ENCODE assay signal across 29 mouse cellular contexts in the genomic region with DNA sequence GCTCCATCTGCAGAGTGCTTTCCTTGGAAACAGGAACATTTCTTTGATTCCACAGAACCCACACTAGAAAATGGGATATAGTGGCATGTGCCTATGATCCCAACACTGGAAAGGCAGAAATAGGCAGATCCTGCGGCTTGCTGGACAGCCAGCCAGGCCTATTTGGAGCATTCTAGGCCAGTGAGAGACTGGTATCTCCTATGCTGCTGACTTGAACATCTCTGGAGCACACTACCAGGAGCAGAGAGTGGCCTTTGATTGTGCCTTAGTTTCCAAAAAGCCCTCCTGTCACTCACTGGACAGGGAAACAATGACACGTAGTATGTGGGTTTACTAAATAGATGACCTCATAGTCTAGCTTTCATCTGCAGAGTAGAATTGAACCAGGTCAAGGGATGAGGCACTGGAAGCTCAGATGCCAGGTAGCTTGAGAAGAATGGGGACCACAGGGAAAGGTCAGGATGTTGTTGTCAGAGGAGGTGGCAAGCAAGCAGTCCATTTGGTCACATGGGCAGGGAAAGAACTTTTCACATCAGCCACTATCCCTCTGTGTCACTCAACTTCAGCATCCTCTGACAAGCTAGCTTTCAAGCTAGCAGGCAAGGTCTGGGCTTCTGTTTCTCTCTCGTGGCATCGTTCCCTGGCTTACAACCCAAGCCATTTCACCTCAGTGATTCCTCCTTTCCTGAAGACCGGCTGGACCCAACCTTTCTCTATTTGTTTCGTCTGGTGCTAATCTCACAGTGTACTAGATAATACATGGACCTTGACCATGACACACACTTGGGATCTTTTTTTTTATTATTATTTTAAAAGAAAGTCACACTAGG. TPM values are rescaled to one million over a fixed set of nuclear protein-coding genes. Genes with fewer than 3 reads are reported as not detected.
DNase-seq lines count a peak whose midpoint lies in the region; ATAC-seq and TF ChIP-seq lines count a peak whose summit lies in the region.
"Had no signal": no experiment of that assay in that cellular context is flagged by ENCODE, and none has a peak within 500 bp of the region (broad histone marks: within the 10 kb centered on the region; RNA-seq: fewer than 3 reads in every experiment).

No protein-coding gene starts in this region.

- H3K36me3 ChIP-seq in intestine, postnatal 0 days (ENCODE audit: control insufficient read depth, insufficient read depth), result no peaks in the 10 kb centered on the region
- no peaks in the 10 kb centered on the region for H3K36me3 ChIP-seq in liver, embryonic 12.5 days
- H3K36me3 ChIP-seq: G1E; heart, embryonic 10.5 days; heart, embryonic 15.5 days; hindbrain, embryonic 12.5 days; limb, embryonic 10.5 days; limb, embryonic 15.5 days; midbrain, embryonic 10.5 days; neural tube, embryonic 13.5 days had no signal

- peak overlapping the region; percentile 77 for H3K27ac ChIP-seq in cerebellum, adult 2 months (ENCODE audit: insufficient read depth, low read length)
- H3K27ac ChIP-seq in intestine, postnatal 0 days (ENCODE audit: low read depth, low read length), result no peak overlapping the region
- H3K27ac ChIP-seq in liver, embryonic 12.5 days, result no peak overlapping the region
- H3K27ac ChIP-seq in gastrocnemius, adult 2 months, result no peak overlapping the region
- H3K27ac ChIP-seq: heart, embryonic 10.5 days; heart, embryonic 15.5 days; hindbrain, embryonic 12.5 days; layer of hippocampus, adult 2 months; left cerebral cortex, adult 2 months; limb, embryonic 10.5 days; limb, embryonic 15.5 days; liver, embryonic 14.5 days; midbrain, embryonic 10.5 days; neural tube, embryonic 13.5 days had no signal

- peak; percentile 55 for DNase-seq in left cerebral cortex, postnatal 4 days
- DNase-seq in left cerebral cortex, postnatal 36 days (ENCODE audit: low spot score in 2 of 2), result no peak
- peak; percentile 83 to 91 for DNase-seq in cerebellum, adult 2 months
- peak; percentile 90 to 91 for DNase-seq in cerebellum, postnatal 14 days
- no peak for DNase-seq in frontal cortex, adult 2 months (ENCODE audit: extremely low spot score in 1 of 2, low spot score in 1 of 2)
- no peak for DNase-seq in gastrocnemius, adult 2 months
- DNase-seq: adrenal gland, postnatal 10 days; forebrain, postnatal 0 days; gastrocnemius, postnatal 25 days; kidney, adult 2 months; kidney, postnatal 36 days; lung, embryonic 14.5 days; thymus, postnatal 14 days had no signal

- H3K9ac ChIP-seq in intestine, postnatal 0 days (ENCODE audit: low read depth, low read length), result no peak overlapping the region
- H3K9ac ChIP-seq in liver, embryonic 12.5 days, result no peak overlapping the region
- H3K9ac ChIP-seq: forebrain, postnatal 0 days; heart, embryonic 15.5 days; hindbrain, embryonic 12.5 days; limb, embryonic 15.5 days; liver, embryonic 14.5 days; lung, embryonic 14.5 days; neural tube, embryonic 13.5 days had no signal

- peak; percentile 85 for ATAC-seq in intestine, postnatal 0 days
- ATAC-seq in liver, embryonic 12.5 days, result no peak
- ATAC-seq: forebrain, postnatal 0 days; midbrain, embryonic 16.5 days had no signal

- no peak for TF ChIP-seq POLR2A in cerebellum, adult 2 months (IDR thresholded peaks at IDR 0.05; ENCODE audit: borderline replicate concordance, insufficient read depth, low read length)

- no peak overlapping the region for H3K4me3 ChIP-seq in cerebellum, adult 2 months (replicated peaks; ENCODE audit: insufficient read depth, low read depth, low read length)
- no peak overlapping the region for H3K4me3 ChIP-seq in intestine, postnatal 0 days (ENCODE audit: low read depth, low read length)
- H3K4me3 ChIP-seq in liver, embryonic 12.5 days, result no peak overlapping the region
- H3K4me3 ChIP-seq in gastrocnemius, adult 2 months, result no peak overlapping the region
- H3K4me3 ChIP-seq: erythroblast, embryonic 14.5 days; heart, embryonic 10.5 days; heart, embryonic 15.5 days; hindbrain, embryonic 12.5 days; layer of hippocampus, adult 2 months; left cerebral cortex, adult 2 months; limb, embryonic 10.5 days; limb, embryonic 15.5 days; midbrain, embryonic 10.5 days; myocyte; neural tube, embryonic 13.5 days had no signal

- no peaks in the 10 kb centered on the region for H3K9me3 ChIP-seq in intestine, postnatal 0 days (ENCODE audit: control insufficient read depth)
- H3K9me3 ChIP-seq in liver, embryonic 12.5 days (replicated peaks), result no peaks in the 10 kb centered on the region
- H3K9me3 ChIP-seq: G1E; heart, embryonic 10.5 days; heart, embryonic 15.5 days; limb, embryonic 10.5 days; limb, embryonic 15.5 days; neural tube, embryonic 13.5 days had no signal

- no peaks in the 10 kb centered on the region for H3K27me3 ChIP-seq in cerebellum, adult 2 months (ENCODE audit: control insufficient read depth, insufficient read depth, low read length)
- no peaks in the 10 kb centered on the region for H3K27me3 ChIP-seq in intestine, postnatal 0 days (replicated peaks; ENCODE audit: control insufficient read depth, insufficient read depth, low read length)
- H3K27me3 ChIP-seq in liver, embryonic 12.5 days (replicated peaks), result no peaks in the 10 kb centered on the region
- H3K27me3 ChIP-seq: heart, embryonic 15.5 days; hindbrain, embryonic 12.5 days; limb, embryonic 15.5 days; neural tube, embryonic 13.5 days had no signal

- WGBS in cerebellum, adult 2 months, result 10% methylated on average over 6 of the region's 6 CpGs
- 53% methylated on average over 6 of the region's 6 CpGs for WGBS in intestine, postnatal 0 days
- WGBS in liver, embryonic 12.5 days (ENCODE audit: insufficient replicate concordance), result 73% methylated on average over 6 of the region's 6 CpGs

- no peak overlapping the region for H3K4me2 ChIP-seq in intestine, postnatal 0 days (replicated peaks; ENCODE audit: low read depth)
- no peak overlapping the region for H3K4me2 ChIP-seq in liver, embryonic 12.5 days
- H3K4me2 ChIP-seq: heart, embryonic 15.5 days; hindbrain, embryonic 12.5 days; limb, embryonic 15.5 days; lung, embryonic 14.5 days; neural tube, embryonic 13.5 days had no signal

- intact Hi-C loops in left cerebral cortex, postnatal 4 days (cut with DNase I), result no loop called here
- intact Hi-C loops in left cerebral cortex, postnatal 36 days (cut with DNase I), result no loop called here
- intact Hi-C loops in gastrocnemius, adult 2 months (cut with DNase I), result no loop called here

- H3K4me1 ChIP-seq in cerebellum, adult 2 months (ENCODE audit: control insufficient read depth, insufficient read depth, low read length), result peaks cover 29% of the 10 kb centered on the region
- H3K4me1 ChIP-seq in intestine, postnatal 0 days (replicated peaks; ENCODE audit: control insufficient read depth, insufficient read depth, low read length), result no peaks in the 10 kb centered on the region
- no peaks in the 10 kb centered on the region for H3K4me1 ChIP-seq in liver, embryonic 12.5 days
- H3K4me1 ChIP-seq: heart, embryonic 10.5 days; heart, embryonic 15.5 days; hindbrain, embryonic 12.5 days; limb, embryonic 10.5 days; limb, embryonic 15.5 days; midbrain, embryonic 10.5 days; neural tube, embryonic 13.5 days had no signal

- TF ChIP-seq CTCF in cerebellum, adult 2 months (IDR thresholded peaks at IDR 0.05; ENCODE audit: borderline replicate concordance, insufficient read depth, low read depth, low read length), result no peak
- TF ChIP-seq CTCF in intestine, postnatal 0 days (IDR thresholded peaks at IDR 0.05; ENCODE audit: low read depth), result no peak
- TF ChIP-seq CTCF in gastrocnemius, adult 2 months (IDR thresholded peaks at IDR 0.05), result no peak

RNA-seq across cellular contexts. Expression of a gene that starts 20.0 kb away (rescaled TPM):
- total RNA-seq in left cerebral cortex, postnatal 4 days (2021), result 10 to 100 TPM; 25.0 to 34.8 TPM
- 10 to 100 TPM in 1 of 2 experiments, 1 to 10 TPM in 1; 6.4 to 11.9 TPM for total RNA-seq in left cerebral cortex, postnatal 36 days (2021)
- polyA plus RNA-seq in cerebellum, adult 2 months (2012; rRNA removed), result 63.7 and 68.3 TPM in 2 replicates
- 17.2 and 21.8 TPM in 2 replicates for polyA plus RNA-seq in intestine, postnatal 0 days (2015; fragmentation: Nextera tagmentation; extraction: Ambion mirVana)
- 22.0 and 24.0 TPM in 2 replicates for polyA plus RNA-seq in liver, embryonic 12.5 days (2016; fragmentation: Nextera tagmentation; extraction: Ambion mirVana)
- polyA plus RNA-seq in frontal cortex, adult 2 months (2012; rRNA removed), result 10.4 and 13.8 TPM in 2 replicates
- 1 to 10 TPM; 1.3 to 4.3 TPM for total RNA-seq in gastrocnemius, adult 2 months (2021)

Comparison
In these comparisons a context has a peak if more than half of its experiments do, and no peak if none do; other contexts are left out.
1. DNase-seq: peak in left cerebral cortex, postnatal 4 days (single experiment), cerebellum, adult 2 months (2 of 2) and cerebellum, postnatal 14 days (2 of 2); none in left cerebral cortex, postnatal 36 days (0 of 2), frontal cortex, adult 2 months (0 of 2) and gastrocnemius, adult 2 months (single experiment).